Mouse (Mus musculus) 3T3-L1 (cell line): ENCODE results near the gene Ptpa.
A peak's percentile ranks its signal among the peaks of the same experiment; 100 is the strongest.

Source experiments
- DNase-seq: peaks from one replicate; pipeline ENCODE4 v3.0.0-alpha.2; 2015; ENCODE audit warnings: low read depth, low spot score

The Ptpa gene

DNA sequence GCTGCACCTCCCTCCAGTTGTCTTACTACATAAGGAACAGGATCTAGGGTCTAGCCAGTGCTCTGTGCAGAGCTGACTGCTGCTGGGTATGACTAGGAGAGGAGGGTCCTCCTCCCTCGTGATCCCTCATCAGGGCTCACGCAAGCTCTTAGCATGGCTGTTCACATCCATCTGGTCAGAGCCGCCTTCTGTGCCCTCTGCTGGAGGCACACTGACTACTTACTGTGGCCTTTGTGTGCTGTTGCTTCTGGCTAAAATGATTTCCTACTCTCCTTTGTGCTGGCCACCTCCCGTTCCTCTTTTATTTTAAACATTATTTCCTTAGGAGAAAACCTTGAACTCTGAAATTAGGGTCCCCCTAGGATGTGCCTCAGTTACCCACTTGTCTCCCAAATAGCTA is 21.0 kb downstream of the Ptpa start:
- no peak for DNase-seq

DNA sequence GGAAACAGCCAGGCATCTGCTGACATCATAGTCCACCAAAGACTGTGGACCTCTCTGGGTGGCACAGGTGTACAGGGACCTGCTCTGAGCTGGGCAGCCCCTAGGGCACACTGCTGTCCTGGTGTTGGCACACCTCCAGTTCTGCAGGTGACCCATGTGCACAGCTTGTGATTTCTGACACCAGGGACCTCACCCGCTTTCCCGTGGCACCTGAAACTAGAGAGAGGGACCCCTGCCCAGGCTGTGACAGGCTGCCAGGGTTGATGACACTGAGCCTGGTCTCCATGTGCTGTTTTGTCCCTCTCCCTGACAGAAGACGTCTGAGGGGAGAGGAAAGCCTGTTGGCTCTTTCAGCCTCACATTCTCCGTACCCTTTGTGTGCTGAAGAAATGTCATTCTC is 22.0 kb downstream of the Ptpa start:
- DNase-seq = no peak

DNA sequence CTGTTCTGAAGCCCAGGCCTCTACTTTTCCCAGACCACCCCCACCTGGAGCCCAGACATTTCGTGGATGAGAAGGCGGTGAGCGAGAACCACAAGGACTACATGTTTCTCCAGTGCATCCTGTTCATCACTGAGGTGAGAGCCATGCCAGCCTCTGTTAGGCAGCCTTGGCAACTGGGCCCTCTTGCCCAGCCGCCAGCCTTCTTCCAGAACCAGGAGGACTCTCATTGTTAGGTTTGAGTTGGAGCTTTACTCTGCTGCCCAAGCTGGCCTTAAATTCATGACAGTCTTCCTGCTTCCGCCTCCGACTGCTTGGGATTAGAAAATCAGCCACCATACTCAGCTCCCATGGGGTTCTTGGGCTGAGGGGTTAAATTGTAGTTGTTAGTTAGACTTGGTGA is 23.8 kb downstream of the Ptpa start:
- DNase-seq = no peak

DNA sequence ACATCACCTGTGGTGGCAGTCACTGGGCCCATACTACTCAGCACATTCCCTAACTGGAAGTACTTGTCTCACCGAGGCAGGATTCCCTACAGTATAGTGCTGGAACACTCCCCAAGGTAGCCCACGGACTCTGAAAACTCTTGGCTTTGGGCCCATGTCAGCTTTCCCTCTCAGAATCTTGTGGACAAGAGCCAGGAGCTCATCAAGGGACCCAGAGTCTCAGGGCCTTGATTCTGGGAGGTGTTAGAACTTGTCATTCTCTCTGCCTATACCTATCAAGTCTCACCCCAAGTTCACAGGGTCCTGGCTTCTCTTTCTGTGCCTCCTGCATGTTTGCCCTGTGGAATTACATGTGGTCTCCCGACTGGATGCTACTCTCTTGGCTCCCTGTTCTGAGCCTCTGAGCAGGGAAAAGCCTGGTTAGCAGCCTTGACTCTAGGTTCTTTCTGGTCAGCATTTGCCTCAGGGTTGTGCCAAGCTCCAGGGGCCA is 24.4 kb downstream of the Ptpa start:
- DNase-seq = peak; percentile 90

DNA sequence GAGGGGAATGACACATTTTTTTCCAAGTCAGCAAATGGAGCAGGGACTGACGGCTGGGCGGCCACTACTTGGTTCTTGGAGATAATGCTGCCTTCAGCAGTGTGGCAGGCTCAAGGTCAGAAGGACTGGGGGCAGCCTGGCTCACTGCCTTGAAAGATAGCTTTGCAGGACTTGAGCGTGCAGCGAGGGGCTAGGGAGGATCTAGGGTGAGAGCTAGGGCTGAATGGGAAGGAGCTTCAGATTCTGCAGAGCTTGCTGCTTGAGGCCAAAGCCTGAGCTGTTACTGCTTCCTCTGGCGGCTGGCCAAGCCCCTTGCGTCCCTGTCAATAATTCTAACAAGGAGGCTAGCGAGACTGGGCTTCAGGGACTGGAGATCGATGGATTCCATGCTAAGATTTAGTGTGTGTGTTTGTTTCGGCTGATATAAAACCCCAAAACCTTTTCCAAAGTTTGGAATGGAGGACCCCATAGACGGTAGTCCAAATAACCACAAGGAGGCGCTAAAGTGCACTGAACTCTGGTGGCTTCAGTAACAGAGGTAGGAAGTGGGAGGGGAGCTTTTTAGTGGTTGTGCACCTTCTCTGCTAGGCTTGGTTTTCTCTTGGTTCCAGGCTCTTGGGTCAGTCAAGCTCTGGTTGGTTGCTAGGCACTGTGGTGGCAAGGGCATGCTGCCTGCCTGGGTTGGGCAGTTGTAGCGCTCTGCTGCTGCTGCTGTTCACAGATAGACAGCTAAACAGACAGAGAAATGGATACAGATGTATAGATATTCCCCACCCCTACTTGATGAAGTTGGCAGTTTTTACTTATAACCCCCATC is 25.1 kb downstream of the Ptpa start:
- DNase-seq = peak; percentile 97

DNA sequence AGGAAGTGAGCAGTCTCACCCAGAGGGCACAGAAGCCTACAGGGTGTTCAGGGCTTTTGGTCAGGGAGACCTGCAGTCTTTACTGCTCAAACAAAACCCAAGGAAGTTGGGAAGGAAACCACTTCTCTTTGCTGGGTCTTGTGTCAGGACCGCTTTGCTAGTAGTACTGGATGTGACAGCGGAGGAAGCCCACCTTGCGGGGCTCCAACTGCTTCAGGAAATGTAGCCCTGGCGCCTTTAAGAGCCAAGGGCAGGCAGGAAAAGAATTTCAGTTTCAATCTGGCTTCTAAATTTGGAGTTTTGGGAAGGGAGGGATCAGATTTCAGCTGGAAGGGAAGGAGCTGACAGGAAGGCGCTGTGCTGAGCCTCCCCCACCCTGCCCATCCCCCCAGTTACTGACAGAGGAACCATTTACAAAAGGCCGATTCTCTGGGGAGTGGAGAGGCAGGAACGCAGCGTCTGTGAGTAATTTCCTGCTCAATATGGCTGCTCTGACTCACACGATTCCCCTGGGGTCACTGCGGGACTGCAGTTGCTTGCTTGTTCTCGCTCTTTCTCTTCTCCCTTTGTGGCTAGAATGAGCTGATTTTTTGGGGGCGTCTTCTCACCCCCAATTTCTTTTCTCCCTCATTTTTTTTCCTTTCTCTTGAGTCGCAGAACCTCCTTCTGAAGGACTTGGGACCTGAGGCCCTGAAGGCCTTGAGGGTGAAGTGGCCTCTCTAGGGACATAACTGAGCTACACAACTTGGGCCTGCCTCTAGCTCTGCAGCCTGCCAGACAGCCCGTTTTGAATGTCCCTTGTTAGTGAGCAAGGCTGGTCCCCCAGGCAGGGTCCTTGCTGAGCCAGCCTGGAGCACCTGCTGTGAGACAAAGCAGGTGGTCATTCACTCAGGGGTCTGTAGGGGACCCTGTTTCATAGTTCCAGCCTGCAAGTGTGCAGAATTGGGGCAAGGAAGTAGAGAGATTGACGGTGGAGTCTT is 26.0 kb downstream of the Ptpa start:
- DNase-seq = peak; percentile 100

DNA sequence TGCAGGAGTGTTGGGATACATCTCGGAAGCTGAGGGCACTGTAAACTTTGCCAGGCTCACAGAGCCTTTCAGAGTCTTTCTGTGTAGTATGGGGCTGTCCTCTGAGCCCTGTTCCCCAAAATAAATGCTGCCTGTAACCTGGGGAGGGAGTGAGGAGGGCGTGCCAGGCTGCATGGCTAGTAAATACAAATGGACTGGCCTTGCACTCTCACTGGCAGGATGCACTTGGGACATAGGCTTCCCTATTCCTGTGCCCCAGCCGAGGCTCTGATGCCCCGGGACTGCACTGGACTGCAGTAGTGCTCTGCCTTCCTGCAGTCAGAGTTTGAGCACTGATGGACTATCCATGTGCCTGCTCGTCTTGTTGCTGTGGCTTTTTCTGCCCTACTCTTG is 26.7 kb downstream of the Ptpa start:
- DNase-seq = peak; percentile 28

DNA sequence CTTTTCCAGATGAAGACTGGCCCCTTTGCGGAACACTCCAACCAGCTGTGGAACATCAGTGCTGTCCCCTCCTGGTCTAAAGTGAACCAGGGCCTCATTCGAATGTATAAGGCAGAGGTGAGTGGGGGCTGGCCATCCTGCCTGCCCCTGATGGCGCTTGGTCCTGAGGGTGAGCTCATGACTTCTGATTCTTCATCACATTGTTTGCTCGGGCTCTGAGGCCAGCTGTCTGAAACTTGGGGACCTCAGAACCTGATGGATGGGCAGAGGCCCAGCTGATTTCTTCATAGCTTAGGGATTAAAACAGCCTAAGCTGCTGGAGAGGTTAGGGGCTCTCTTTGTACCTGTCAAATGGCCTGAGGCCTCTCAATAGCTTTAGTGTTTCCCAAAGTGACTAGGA is 27.4 kb downstream of the Ptpa start:
- DNase-seq = no peak

DNA sequence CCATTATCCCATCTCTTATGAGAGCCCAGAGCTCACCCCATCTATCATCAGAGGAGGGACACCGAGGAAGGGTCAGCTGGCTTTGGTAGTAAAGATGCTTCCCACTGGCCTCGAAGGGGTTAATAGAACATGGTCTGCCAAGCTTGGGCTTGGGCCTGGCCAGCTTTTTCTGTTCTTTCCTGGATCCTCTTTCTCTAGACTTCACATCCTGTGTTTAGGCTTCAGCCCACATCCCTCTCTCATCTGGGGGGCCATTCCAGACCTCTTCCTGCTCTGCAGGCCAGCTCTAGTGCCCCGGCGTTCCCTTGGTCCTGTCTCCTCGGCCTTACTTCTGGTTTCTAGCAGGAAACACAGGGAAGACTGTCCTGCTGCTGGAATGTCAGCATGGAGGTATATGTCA is 28.2 kb downstream of the Ptpa start:
- no peak for DNase-seq

DNA sequence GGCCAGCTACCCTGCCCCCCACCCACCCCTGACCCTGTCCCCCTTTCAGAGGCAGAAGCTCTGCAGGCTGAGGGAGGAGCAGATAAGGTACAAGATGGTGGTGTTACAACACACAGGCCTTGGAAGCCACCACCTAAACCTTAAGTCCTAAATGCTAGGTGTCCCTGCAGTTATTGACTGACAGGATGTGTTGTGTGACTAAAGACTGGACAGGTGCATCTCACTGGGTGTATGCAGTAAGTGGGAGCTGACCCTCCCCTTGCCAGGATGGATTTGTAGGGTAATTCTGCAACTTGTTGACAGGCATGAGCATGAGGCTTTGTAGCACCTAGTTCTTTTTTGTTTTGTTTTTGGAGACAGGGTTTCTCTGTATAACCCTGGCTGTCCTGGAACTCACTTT is 28.6 kb downstream of the Ptpa start:
- DNase-seq = no peak

DNA sequence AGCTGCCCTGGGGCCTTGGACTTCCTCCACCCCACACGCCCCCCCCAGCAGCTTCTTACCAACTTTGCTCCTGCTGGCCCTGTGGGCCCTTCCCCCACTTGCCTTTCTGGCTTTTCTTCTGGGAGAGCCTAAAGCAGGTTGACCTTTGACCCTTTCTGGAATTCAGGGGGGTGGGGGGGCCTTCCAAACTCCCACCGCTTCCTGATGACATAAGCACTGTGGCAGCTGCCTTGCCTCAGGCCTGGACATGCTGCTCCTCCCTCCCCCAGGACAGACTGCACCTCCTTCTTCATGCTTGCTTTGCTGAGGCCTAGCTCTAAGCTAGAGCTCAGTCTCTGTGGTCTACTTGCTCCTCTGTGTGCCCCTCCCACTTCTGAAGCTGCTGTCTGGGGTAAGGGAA is 29.5 kb downstream of the Ptpa start:
- DNase-seq = peak; percentile 89

DNA sequence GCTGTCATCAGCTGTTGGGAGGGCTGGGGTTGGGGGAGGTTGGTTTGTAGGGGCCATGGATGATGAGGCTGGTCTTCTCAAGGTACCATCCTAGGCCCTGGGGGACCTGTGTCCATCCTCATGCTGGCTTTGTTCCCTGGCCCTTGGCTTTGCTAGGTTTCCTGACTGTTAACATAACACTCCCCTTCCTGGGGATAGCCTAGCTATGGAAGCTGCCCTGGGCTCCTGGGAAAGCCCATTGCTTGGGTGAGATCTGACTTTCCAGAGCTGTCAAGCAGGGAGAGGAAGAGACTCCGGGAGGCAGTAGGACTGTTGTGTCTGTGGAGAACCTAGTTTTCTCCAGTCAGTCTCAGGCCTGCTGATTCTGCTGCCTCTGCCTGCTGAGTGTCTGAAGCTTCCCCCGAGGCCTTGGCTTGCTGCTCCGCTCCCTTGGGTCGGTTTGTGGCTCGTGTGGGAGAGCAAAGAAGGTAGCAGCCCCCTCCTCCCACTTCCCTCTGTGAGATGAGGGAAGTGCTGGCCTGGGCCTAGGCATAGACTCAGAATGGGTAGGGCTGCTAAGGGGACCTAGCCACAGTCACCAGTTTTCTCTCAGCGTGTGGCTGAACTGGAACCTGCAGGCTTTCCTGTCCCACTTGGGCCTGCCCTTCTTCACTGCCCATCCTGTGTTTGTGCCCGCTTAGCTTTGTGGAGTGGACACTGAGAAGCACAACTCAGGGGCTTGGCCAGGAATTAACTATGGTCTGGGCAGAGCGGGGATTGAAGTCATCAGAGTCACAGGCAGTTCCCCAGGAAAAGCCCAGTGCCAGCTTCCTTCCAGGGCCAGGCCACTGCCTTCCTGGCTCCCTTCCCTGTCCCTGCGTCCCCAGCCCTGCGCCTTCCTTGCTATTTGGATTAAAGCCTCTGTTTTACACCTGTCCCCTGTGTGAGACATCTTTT is 31.3 kb downstream of the Ptpa start:
- DNase-seq = no peak

DNA sequence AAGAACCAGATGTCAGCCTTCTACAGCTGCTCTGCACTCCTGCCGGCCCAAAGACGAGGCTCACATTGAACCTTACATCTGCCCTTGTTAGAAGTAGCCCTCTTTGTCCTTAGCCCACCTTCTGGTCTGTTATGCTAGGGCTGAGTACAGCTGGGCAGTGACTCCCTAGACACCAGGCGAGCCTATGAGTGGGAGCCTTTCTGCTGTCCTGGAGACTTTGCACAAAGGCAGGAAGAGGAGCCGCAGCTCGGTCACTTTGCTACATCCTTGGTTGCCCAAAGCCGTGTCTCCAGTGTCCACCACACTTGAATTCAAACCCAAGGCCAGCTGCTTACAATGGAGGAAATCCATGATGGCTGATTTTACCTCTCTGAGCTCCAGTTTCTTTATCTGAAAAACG is 32.5 kb downstream of the Ptpa start:
- DNase-seq = no peak

DNA sequence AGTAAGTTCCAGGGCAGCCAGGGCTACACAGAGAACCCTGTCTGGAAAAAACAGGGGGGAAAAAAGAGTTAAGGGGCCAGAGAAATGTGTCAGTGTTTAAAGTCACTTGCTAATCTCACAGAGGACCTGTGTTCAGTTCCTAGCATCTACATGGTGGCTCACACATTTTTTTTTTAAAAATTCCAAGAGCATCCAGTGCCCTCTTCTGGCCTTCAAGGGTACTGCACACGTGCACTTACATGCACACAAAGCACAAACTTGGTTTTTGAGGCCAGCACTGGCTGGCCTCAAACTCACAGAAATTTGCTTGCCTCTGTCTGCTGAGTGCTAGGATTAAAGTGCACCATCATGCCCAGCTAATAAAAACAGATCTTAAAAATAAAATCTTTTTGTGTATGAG is 34.7 kb downstream of the Ptpa start:
- no peak for DNase-seq

DNA sequence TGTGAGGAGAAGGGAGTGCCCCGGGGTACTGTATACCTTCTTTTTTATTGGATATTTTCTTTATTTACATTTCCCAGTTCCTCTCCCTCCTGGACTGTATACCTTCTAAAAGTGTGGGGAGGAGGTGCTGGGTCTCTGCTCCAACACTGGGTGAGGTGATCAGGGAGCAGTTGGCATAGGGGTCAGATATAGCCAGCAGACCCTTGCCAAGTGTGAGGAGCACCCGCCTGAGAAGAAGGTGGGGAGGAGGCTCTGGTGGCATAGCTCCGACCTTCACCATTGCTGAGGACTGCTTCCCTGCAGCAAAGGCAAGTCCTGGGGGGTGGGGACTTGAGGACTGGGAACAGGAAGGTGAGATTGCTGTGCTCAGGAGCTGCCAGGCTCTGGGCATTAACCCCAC is 35.7 kb downstream of the Ptpa start:
- DNase-seq = no peak

DNA sequence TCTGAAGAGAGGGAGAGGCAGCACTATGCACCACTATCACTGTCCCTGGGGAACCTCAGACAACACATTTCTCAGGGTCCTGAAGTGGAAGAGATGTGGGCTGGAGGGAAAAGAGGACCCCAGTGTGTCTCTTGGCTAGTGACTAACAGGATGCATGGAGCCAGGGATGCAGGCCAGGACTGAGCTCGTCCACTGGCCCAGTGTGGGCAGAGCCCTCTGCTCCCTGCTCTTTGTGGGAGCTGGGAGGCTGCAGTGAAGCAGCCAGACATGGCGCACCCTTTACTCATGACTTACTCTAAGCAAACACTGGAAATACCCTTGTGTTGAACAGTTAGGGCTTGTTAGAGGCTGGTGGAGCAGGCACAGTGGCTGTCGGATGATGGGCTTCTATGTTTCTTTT is 37.7 kb downstream of the Ptpa start:
- DNase-seq = no peak

DNA sequence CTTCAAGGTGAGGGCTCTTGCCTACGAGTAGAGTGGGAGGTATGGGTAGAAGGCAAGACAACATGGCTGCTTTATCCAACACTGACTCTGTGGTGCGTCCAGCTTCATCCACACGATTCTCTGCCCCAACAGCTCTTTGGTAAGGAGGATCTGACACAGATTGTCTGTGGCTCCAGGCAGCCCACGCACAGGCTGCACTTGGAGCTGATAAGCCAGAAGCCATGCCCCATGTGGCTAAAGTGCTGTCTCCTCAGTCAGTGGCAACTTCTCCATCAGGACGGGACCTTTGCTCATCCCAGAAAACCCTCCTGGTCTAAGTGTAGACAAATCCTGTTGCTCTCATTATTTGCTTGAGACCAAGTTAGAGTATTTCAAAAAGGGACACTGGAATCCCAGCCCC is 38.7 kb downstream of the Ptpa start:
- DNase-seq = no peak

DNA sequence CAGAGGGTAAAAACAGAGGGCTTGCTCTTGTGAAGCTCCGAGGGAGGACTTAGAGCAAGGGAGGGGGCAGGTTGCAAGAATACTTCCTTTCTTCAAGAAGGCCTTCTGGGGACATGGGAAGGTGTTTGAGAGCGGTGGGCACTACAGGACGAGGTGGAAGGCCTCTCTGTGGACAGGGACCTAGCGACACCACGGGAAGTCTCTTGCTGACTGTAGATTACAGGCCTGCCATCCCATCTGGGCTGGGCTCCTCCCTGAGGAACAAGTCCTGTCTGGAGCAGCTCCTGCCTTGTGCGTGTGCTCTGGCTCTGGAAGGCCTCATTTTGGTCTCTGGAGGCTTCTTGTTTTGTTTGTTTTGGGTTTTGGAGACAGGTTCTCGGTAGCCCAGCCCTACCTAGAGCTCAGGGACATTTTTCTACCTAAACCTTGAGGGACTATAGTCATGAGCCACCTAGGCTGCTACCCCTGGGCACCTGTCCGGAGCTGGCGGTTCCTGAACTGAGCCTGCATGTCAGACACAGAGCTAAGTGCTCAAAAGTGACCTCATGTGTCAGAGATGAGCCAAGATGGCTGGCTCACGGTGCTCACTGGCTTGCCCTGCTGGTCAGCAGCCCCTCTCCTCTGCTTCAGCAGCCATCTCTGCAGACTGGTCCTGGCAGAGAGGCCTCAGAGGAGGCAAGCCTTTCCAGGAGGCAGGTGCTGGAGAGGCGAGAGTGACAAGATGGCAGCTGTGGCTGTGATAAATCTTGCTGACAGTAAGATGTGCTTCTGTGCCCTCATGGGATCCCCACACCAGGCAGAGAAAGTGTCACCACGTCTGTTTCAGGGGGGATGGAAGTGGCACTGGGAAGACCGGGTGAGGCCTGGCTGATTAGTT is 40.5 kb downstream of the Ptpa start:
- DNase-seq = no peak

DNA sequence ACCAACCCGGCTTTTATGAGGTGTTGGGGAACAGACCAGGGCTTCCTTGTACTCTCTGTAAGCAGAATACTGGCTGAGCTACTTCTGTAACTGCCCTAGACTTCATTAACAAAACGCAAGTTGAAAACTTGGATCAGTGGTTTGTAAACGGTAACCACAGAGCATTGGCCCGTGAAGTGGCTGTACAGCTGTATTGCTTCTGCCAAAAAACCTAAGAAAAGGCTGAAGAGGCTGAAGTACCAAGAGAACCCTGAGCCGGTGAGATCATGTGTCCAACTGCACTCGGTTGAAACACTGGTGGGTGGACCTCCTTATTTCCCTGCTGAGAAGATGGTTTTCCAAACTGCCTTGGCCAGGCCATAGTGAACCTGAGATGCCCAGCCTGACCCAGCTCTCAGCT is 42.5 kb downstream of the Ptpa start:
- DNase-seq = no peak

DNA sequence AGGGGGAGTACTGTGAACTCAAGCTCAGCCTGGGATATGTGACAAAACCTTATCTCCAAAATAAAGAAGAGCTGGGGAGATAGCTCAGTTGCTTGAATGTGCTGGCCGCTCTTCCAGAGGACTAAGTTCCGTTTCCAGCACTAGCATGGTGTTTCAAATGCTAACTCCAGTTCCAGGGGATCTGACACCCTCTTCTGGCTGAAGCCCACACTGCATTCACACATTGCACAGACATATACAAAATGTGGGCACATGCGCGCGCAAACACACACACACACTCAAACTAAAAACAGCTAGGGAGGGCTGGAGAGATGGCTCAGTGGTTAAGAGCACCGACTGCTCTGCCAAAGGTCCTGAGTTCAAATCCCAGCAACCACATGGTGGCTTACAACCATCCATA is 43.4 kb downstream of the Ptpa start:
- DNase-seq = no peak

DNA sequence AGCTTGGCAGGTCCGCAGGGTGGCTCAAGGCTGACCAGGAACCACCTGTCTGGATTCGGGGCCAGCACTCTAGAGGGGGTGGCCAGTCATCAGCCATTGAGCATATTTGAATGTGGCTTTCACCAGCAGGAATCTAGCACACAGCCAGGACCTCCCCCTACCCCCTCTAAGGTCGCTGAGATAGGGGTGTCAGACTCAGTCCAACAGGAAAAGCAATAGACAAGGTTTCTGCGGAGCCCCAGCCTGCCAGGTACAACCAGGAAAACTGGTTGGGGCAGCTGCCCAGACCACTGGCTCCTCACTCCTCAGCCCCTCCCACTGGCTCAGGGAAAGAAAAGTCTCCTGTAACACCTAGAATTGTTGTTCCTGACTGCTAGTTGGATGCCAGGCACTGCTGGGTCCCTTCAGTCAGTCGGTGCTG is 47.5 kb downstream of the Ptpa start:
- DNase-seq = no peak
